ENCODE assay signal across 28 mouse cellular contexts in genomic region chr11:48764119-48764518, GRCm38 (mm10).
"Had no signal": no experiment of that assay in that cellular context is flagged by ENCODE, and none has a peak within 500 bp of the region (broad histone marks: within the 10 kb centered on the region; RNA-seq: fewer than 3 reads in every experiment).

No protein-coding gene starts in this region.

- H3K4me3 ChIP-seq: embryonic facial prominence, embryonic 10.5 days; embryonic facial prominence, embryonic 12.5 days; embryonic facial prominence, embryonic 13.5 days; embryonic facial prominence, embryonic 15.5 days; erythroblast, embryonic 14.5 days; forebrain, embryonic 10.5 days; forebrain, embryonic 12.5 days; forebrain, embryonic 13.5 days; forebrain, embryonic 15.5 days; gastrocnemius, adult 2 months; heart, adult 2 months; heart, embryonic 10.5 days had no signal

- H3K9me3 ChIP-seq: embryonic facial prominence, embryonic 10.5 days; embryonic facial prominence, embryonic 12.5 days; embryonic facial prominence, embryonic 13.5 days; embryonic facial prominence, embryonic 15.5 days; forebrain, embryonic 10.5 days; forebrain, embryonic 12.5 days; forebrain, embryonic 13.5 days; forebrain, embryonic 15.5 days; heart, embryonic 10.5 days had no signal

- H3K27ac ChIP-seq: embryonic facial prominence, embryonic 10.5 days; embryonic facial prominence, embryonic 12.5 days; embryonic facial prominence, embryonic 13.5 days; embryonic facial prominence, embryonic 15.5 days; forebrain, embryonic 10.5 days; forebrain, embryonic 12.5 days; forebrain, embryonic 13.5 days; forebrain, embryonic 15.5 days; gastrocnemius, adult 2 months; heart, adult 2 months; heart, embryonic 10.5 days had no signal

- H3K36me3 ChIP-seq: embryonic facial prominence, embryonic 10.5 days; embryonic facial prominence, embryonic 12.5 days; embryonic facial prominence, embryonic 13.5 days; embryonic facial prominence, embryonic 15.5 days; forebrain, embryonic 10.5 days; forebrain, embryonic 12.5 days; forebrain, embryonic 15.5 days; heart, embryonic 10.5 days had no signal

- H3K27me3 ChIP-seq: embryonic facial prominence, embryonic 13.5 days; embryonic facial prominence, embryonic 15.5 days; forebrain, embryonic 12.5 days; forebrain, embryonic 13.5 days; forebrain, embryonic 15.5 days had no signal

- ATAC-seq: forebrain, embryonic 13.5 days; forebrain, embryonic 14.5 days; forebrain, embryonic 15.5 days; forebrain, embryonic 16.5 days; forebrain, postnatal 0 days had no signal

- H3K9ac ChIP-seq: embryonic facial prominence, embryonic 12.5 days; embryonic facial prominence, embryonic 13.5 days; embryonic facial prominence, embryonic 15.5 days; forebrain, embryonic 12.5 days; forebrain, embryonic 13.5 days; forebrain, embryonic 15.5 days; forebrain, postnatal 0 days had no signal

- H3K4me1 ChIP-seq: embryonic facial prominence, embryonic 10.5 days; embryonic facial prominence, embryonic 12.5 days; embryonic facial prominence, embryonic 13.5 days; embryonic facial prominence, embryonic 15.5 days; forebrain, embryonic 10.5 days; forebrain, embryonic 12.5 days; forebrain, embryonic 13.5 days; forebrain, embryonic 15.5 days; heart, embryonic 10.5 days had no signal

- H3K4me2 ChIP-seq: embryonic facial prominence, embryonic 12.5 days; embryonic facial prominence, embryonic 13.5 days; embryonic facial prominence, embryonic 15.5 days; forebrain, embryonic 12.5 days; forebrain, embryonic 13.5 days; forebrain, embryonic 15.5 days had no signal

- DNase-seq: cerebellum, adult 2 months; cerebellum, adult 8-10 months; cerebellum, adult 9-10 months; cerebellum, adult 9-11 months; cerebellum, postnatal 10 days; cerebellum, postnatal 14 days; cerebellum, postnatal 25 days; cerebellum, postnatal 36 days; embryo, embryonic 11 days; forebrain, postnatal 0 days; gastrocnemius, adult 2 months; gastrocnemius, postnatal 10 days; gastrocnemius, postnatal 14 days; gastrocnemius, postnatal 25 days; heart, adult 18-20 months; heart, adult 2 months had no signal
